Mouse (Mus musculus) forebrain, embryonic 16.5 days (tissue): ENCODE measurements at regions not wholly inside any gene's neighbourhood (a gene's known extent, or its start where the extent isn't known, plus 50 kb on each side); places are given as distances from the start of the nearest gene placed in this dataset.
"Not testable (repeated sequence)": the region's sequence is repeated elsewhere in the genome, so short reads cannot be mapped to it uniquely, and the experiment has no call there.

Experiments
- ATAC-seq: fragments of 200-750 bp; cut with Nextera tagmentation; 2 replicates; pipeline ENCODE4 v1.8.0; 2017; ENCODE audit warnings: mild to moderate bottlenecking, moderate library complexity
- H3K27ac ChIP-seq: fragments of 300-500 bp; sonication (generic); 2 replicates; pipeline ENCODE4 v1.5.1; 2014; ENCODE audit warnings: low read length, control low read depth
- H3K27me3 ChIP-seq: fragments of 300-500 bp; sonication (generic); replicated peaks from 2 replicates; pipeline ENCODE4 v1.6.1; 2014; ENCODE audit warnings: low read length; ENCODE audit not compliant: control insufficient read depth, insufficient read depth
- H3K36me3 ChIP-seq: fragments of 300-500 bp; sonication (generic); 2 replicates; pipeline ENCODE4 v1.6.1; 2014; ENCODE audit not compliant: control insufficient read depth, insufficient read depth
- H3K4me1 ChIP-seq: fragments of 300-500 bp; sonication (generic); replicated peaks from 2 replicates; pipeline ENCODE4 v1.6.1; 2014; ENCODE audit warnings: low read length; ENCODE audit not compliant: control insufficient read depth, insufficient read depth
- H3K4me2 ChIP-seq: fragments of 300-500 bp; sonication (generic); 2 replicates; pipeline ENCODE4 v1.6.1; 2014; ENCODE audit warnings: mild to moderate bottlenecking, low read length, control low read depth
- H3K4me3 ChIP-seq: fragments of 300-500 bp; sonication (generic); replicated peaks from 2 replicates; pipeline ENCODE4 v1.5.1; 2014; ENCODE audit warnings: mild to moderate bottlenecking, low read length, control low read depth
- H3K9ac ChIP-seq: fragments of 300-500 bp; sonication (generic); replicated peaks from 2 replicates; pipeline ENCODE4 v1.6.1; 2014; ENCODE audit warnings: low read depth, low read length, control low read depth
- H3K9me3 ChIP-seq: fragments of 300-500 bp; sonication (generic); 2 replicates; pipeline ENCODE4 v1.6.1; 2016; ENCODE audit warnings: low read length; ENCODE audit not compliant: control insufficient read depth
- WGBS: fragments of 180-500 bp; shearing (Covaris S2); extraction: QIAGEN DNeasy Blood & Tissue Kit; methylation state at CpG from one replicate; pipeline ENCODE4 v1.1.7; 2014; 5-methylcytosine and 5-hydroxymethylcytosine counted together

- Histone ChIP-seq H3K4me3 (no peak overlapping the region), H3K36me3 (no peaks in the 10 kb centered on the region), H3K9me3 (no peaks in the 10 kb centered on the region), H3K4me2 (no peak overlapping the region), H3K4me1 (no peaks in the 10 kb centered on the region), H3K9ac (no peak overlapping the region), H3K27me3 (no peaks in the 10 kb centered on the region), H3K27ac (no peak overlapping the region)
- WGBS: 29% methylated on average over 3 of the region's 3 CpGs
- ATAC-seq: peak; percentile 59
Measured at GRCm38 (mm10) chr9:9375304-9375904, 136.5 kb upstream of the Arhgap42 start.

GRCm38 (mm10) chr9:9372594-9372993 is 133.7 kb upstream of the Arhgap42 start:
- Histone ChIP-seq H3K4me2 (no peak overlapping the region), H3K4me3 (no peak overlapping the region), H3K27me3 (no peaks in the 10 kb centered on the region), H3K9ac (no peak overlapping the region), H3K4me1 (no peaks in the 10 kb centered on the region), H3K9me3 (no peaks in the 10 kb centered on the region), H3K36me3 (no peaks in the 10 kb centered on the region), H3K27ac (no peak overlapping the region)
- ATAC-seq: no peak
- 48% methylated on average over 1 of the region's 1 CpGs for WGBS

GRCm38 (mm10) chr9:9368731-9369130 is 129.8 kb upstream of the Arhgap42 start:
- Histone ChIP-seq H3K9me3 (no peaks in the 10 kb centered on the region), H3K27me3 (no peaks in the 10 kb centered on the region), H3K27ac (no peak overlapping the region), H3K4me1 (no peaks in the 10 kb centered on the region), H3K36me3 (no peaks in the 10 kb centered on the region), H3K4me3 (no peak overlapping the region), H3K4me2 (no peak overlapping the region), H3K9ac (no peak overlapping the region)
- no peak for ATAC-seq
- WGBS: 92% methylated on average over 1 of the region's 1 CpGs

GRCm38 (mm10) chr9:9342456-9343185 is 103.7 kb upstream of the Arhgap42 start:
- Histone ChIP-seq H3K9me3 (no peaks in the 10 kb centered on the region), H3K4me1 (no peaks in the 10 kb centered on the region), H3K4me3 (no peak overlapping the region), H3K27me3 (no peaks in the 10 kb centered on the region), H3K27ac (no peak overlapping the region), H3K36me3 (no peaks in the 10 kb centered on the region), H3K9ac (no peak overlapping the region), H3K4me2 (no peak overlapping the region)
- ATAC-seq: no peak
- 81% methylated on average over 1 of the region's 1 CpGs for WGBS

- H3K27ac ChIP-seq: no peak overlapping the region
- H3K9me3 ChIP-seq: no peaks in the 10 kb centered on the region
- H3K27me3 ChIP-seq: no peaks in the 10 kb centered on the region
- no peak overlapping the region for H3K9ac ChIP-seq
- H3K4me1 ChIP-seq: no peaks in the 10 kb centered on the region
- 89% methylated on average over 1 of the region's 1 CpGs for WGBS
- H3K4me3 ChIP-seq: no peak overlapping the region
- no peak overlapping the region for H3K4me2 ChIP-seq
- H3K36me3 ChIP-seq: no peaks in the 10 kb centered on the region
- no peak for ATAC-seq
Measured at GRCm38 (mm10) chr9:9318624-9319023, 79.7 kb upstream of the Arhgap42 start.

- Histone ChIP-seq H3K36me3 (no peaks in the 10 kb centered on the region), H3K27me3 (no peaks in the 10 kb centered on the region), H3K9me3 (no peaks in the 10 kb centered on the region), H3K9ac (no peak overlapping the region), H3K27ac (no peak overlapping the region), H3K4me2 (no peak overlapping the region), H3K4me1 (no peaks in the 10 kb centered on the region), H3K4me3 (no peak overlapping the region)
- no peak for ATAC-seq
- WGBS: 77% methylated on average over 4 of the region's 4 CpGs
Measured at GRCm38 (mm10) chr9:9316021-9316420, 77.1 kb upstream of the Arhgap42 start.

GRCm38 (mm10) chr9:9312274-9312673 is 73.4 kb upstream of the Arhgap42 start:
- H3K9ac ChIP-seq: no peak overlapping the region
- no peak overlapping the region for H3K27ac ChIP-seq
- H3K36me3 ChIP-seq: no peaks in the 10 kb centered on the region
- no peak overlapping the region for H3K4me2 ChIP-seq
- H3K4me1 ChIP-seq: no peaks in the 10 kb centered on the region
- H3K9me3 ChIP-seq: no peaks in the 10 kb centered on the region
- no peak overlapping the region for H3K4me3 ChIP-seq
- no peaks in the 10 kb centered on the region for H3K27me3 ChIP-seq
- no peak for ATAC-seq

GRCm38 (mm10) chr9:9311627-9312265 is 72.8 kb upstream of the Arhgap42 start:
- ATAC-seq: no peak
- no peak overlapping the region for H3K4me3 ChIP-seq
- no peaks in the 10 kb centered on the region for H3K27me3 ChIP-seq
- H3K36me3 ChIP-seq: no peaks in the 10 kb centered on the region
- H3K27ac ChIP-seq: no peak overlapping the region
- H3K4me2 ChIP-seq: no peak overlapping the region
- no peak overlapping the region for H3K9ac ChIP-seq
- WGBS: 90% methylated on average over 1 of the region's 2 CpGs
- H3K9me3 ChIP-seq: no peaks in the 10 kb centered on the region
- H3K4me1 ChIP-seq: no peaks in the 10 kb centered on the region

- not testable (repeated sequence) for H3K9me3 ChIP-seq, H3K4me1 ChIP-seq, H3K27ac ChIP-seq, H3K9ac ChIP-seq, H3K36me3 ChIP-seq, ATAC-seq, H3K4me3 ChIP-seq, H3K4me2 ChIP-seq, H3K27me3 ChIP-seq
- WGBS: 83% methylated on average over 6 of the region's 6 CpGs
Measured at GRCm38 (mm10) chr9:9311040-9311583, 72.2 kb upstream of the Arhgap42 start.
